Mouse (Mus musculus) thymus, adult 2 months (tissue): ENCODE measurements at regions not wholly inside any gene's neighbourhood (a gene's known extent, or its start where the extent isn't known, plus 50 kb on each side); places are given as distances from the start of the nearest gene placed in this dataset.
A peak's percentile ranks its signal among the peaks of the same experiment; 100 is the strongest.

Source experiments
- DNase-seq: peaks from one replicate; pipeline ENCODE4 v3.0.0; 2021
- H3K27ac ChIP-seq: fragments of 200-500 bp; 2 replicates; pipeline ENCODE4 v1.5.1; 2012; ENCODE audit warnings: low read length, control low read depth; ENCODE audit not compliant: control insufficient read depth, insufficient read depth
- H3K27me3 ChIP-seq: fragments of 200-500 bp; 2 replicates; pipeline ENCODE4 v1.6.1; 2012; ENCODE audit warnings: mild to moderate bottlenecking, low read length, moderate library complexity, mixed read lengths; ENCODE audit not compliant: control insufficient read depth, insufficient read depth
- H3K36me3 ChIP-seq: fragments of 200-500 bp; 2 replicates; pipeline ENCODE4 v1.6.1; 2012; ENCODE audit warnings: mild to moderate bottlenecking, low read length, moderate library complexity; ENCODE audit not compliant: control insufficient read depth, insufficient read depth
- H3K4me1 ChIP-seq: fragments of 200-500 bp; replicated peaks from 2 replicates; pipeline ENCODE4 v1.6.1; 2012; ENCODE audit warnings: low read length; ENCODE audit not compliant: control insufficient read depth, insufficient read depth
- H3K4me3 ChIP-seq: fragments of 200-500 bp; 2 replicates; pipeline ENCODE4 v1.5.1; 2012; ENCODE audit warnings: mild to moderate bottlenecking, low read length, control low read depth, moderate library complexity; ENCODE audit not compliant: control insufficient read depth, insufficient read depth
- CTCF ChIP-seq: fragments of 200-500 bp; IDR thresholded peaks from 2 replicates; pipeline ENCODE4 v1.5.1; 2012; ENCODE audit warnings: mild to moderate bottlenecking, control low read depth, low read length, moderate library complexity, borderline replicate concordance; ENCODE audit not compliant: control insufficient read depth, poor library complexity, insufficient read depth; ENCODE audit errors: extremely low read depth
- POLR2A ChIP-seq: fragments of 200-500 bp; IDR thresholded peaks from 2 replicates; pipeline ENCODE4 v1.6.1; 2012; ENCODE audit warnings: mild to moderate bottlenecking, low read length, control low read depth, moderate library complexity; ENCODE audit not compliant: control insufficient read depth, poor library complexity, insufficient read depth; ENCODE audit errors: extremely low read depth
- WGBS: fragments of 180-500 bp; shearing (Covaris S2); methylation state at CpG from one replicate; pipeline ENCODE4 v1.1.7; 2018; 5-methylcytosine and 5-hydroxymethylcytosine counted together

- no peak for TF ChIP-seq POLR2A
- TF ChIP-seq CTCF = no peak
- DNase-seq = no peak
- no peaks in the 10 kb centered on the region for H3K27me3 ChIP-seq
- no peaks in the 10 kb centered on the region for H3K36me3 ChIP-seq
- H3K27ac ChIP-seq = no peak overlapping the region
- H3K4me1 ChIP-seq = no peaks in the 10 kb centered on the region
- no peak overlapping the region for H3K4me3 ChIP-seq
- WGBS = 77% methylated on average over 6 of the region's 6 CpGs
Observed at GRCm38 (mm10) chr4:131112536-131112935, 168.4 kb downstream of the Matn1 start.

GRCm38 (mm10) chr4:131113727-131114303, 169.6 kb downstream of the Matn1 start:
- no peak overlapping the region for H3K27ac ChIP-seq
- WGBS = 56% methylated on average over 10 of the region's 10 CpGs
- no peaks in the 10 kb centered on the region for H3K4me1 ChIP-seq
- no peaks in the 10 kb centered on the region for H3K36me3 ChIP-seq
- no peak overlapping the region for H3K4me3 ChIP-seq
- H3K27me3 ChIP-seq = no peaks in the 10 kb centered on the region
- no peak for DNase-seq
- TF ChIP-seq POLR2A = no peak
- TF ChIP-seq CTCF = no peak

- Histone ChIP-seq H3K4me1 (no peaks in the 10 kb centered on the region), H3K27me3 (no peaks in the 10 kb centered on the region), H3K4me3 (no peak overlapping the region), H3K36me3 (no peaks in the 10 kb centered on the region), H3K27ac (no peak overlapping the region)
- no peak for TF ChIP-seq CTCF
- TF ChIP-seq POLR2A = no peak
- 14% methylated on average over 5 of the region's 5 CpGs for WGBS
- DNase-seq = peak; percentile 29
Observed at GRCm38 (mm10) chr4:131115247-131115646, 171.1 kb downstream of the Matn1 start.

- no peaks in the 10 kb centered on the region for H3K27me3 ChIP-seq
- no peaks in the 10 kb centered on the region for H3K4me1 ChIP-seq
- no peak for TF ChIP-seq POLR2A
- TF ChIP-seq CTCF = no peak
- 87% methylated on average over 4 of the region's 4 CpGs for WGBS
- no peak for DNase-seq
- no peak overlapping the region for H3K27ac ChIP-seq
- no peak overlapping the region for H3K4me3 ChIP-seq
- no peaks in the 10 kb centered on the region for H3K36me3 ChIP-seq
Observed at GRCm38 (mm10) chr4:131118586-131118985, 174.4 kb downstream of the Matn1 start.

GRCm38 (mm10) chr4:131119621-131120020, 175.4 kb downstream of the Matn1 start:
- H3K27ac ChIP-seq = no peak overlapping the region
- H3K27me3 ChIP-seq = no peaks in the 10 kb centered on the region
- H3K36me3 ChIP-seq = no peaks in the 10 kb centered on the region
- DNase-seq = no peak
- no peaks in the 10 kb centered on the region for H3K4me1 ChIP-seq
- TF ChIP-seq POLR2A = no peak
- no peak for TF ChIP-seq CTCF
- WGBS = 88% methylated on average over 2 of the region's 2 CpGs
- H3K4me3 ChIP-seq = no peak overlapping the region

- Histone ChIP-seq H3K27me3 (no peaks in the 10 kb centered on the region), H3K36me3 (no peaks in the 10 kb centered on the region), H3K27ac (no peak overlapping the region), H3K4me1 (no peaks in the 10 kb centered on the region), H3K4me3 (no peak overlapping the region)
- TF ChIP-seq CTCF (no peak), POLR2A (no peak)
- 91% methylated on average over 5 of the region's 5 CpGs for WGBS
- no peak for DNase-seq
Observed at GRCm38 (mm10) chr4:131120680-131121079, 176.5 kb downstream of the Matn1 start.

- WGBS = 59% methylated on average over 7 of the region's 7 CpGs
- Histone ChIP-seq H3K4me1 (no peaks in the 10 kb centered on the region), H3K27ac (no peak overlapping the region), H3K36me3 (no peaks in the 10 kb centered on the region), H3K4me3 (no peak overlapping the region), H3K27me3 (no peaks in the 10 kb centered on the region)
- TF ChIP-seq CTCF (no peak), POLR2A (no peak)
- DNase-seq = no peak
Observed at GRCm38 (mm10) chr4:131125975-131126374, 181.8 kb downstream of the Matn1 start.
